Mouse (Mus musculus) yolk sac, embryonic 10.5 days (tissue): Measurements from ENCODE around the gene Zbtb17.
A peak's percentile ranks its signal among the peaks of the same experiment; 100 is the strongest.

ENCODE experiments used
- DNase-seq: peaks from one replicate; pipeline ENCODE4 v3.0.0-alpha.2; 2017; ENCODE audit warnings: low spot score

Gene Zbtb17

GRCm38 (mm10) chr4:141425484-141426479 is 18.7 kb upstream of the Zbtb17 start:
- DNase-seq: peak; percentile 47

GRCm38 (mm10) chr4:141426796-141427745 is 17.4 kb upstream of the Zbtb17 start:
- no peak for DNase-seq

- DNase-seq: no peak
These were observed 16.5 kb upstream of the Zbtb17 start for GRCm38 (mm10) chr4:141427921-141428320.

- no peak for DNase-seq
These were observed 15.1 kb upstream of the Zbtb17 start for GRCm38 (mm10) chr4:141429381-141429780.

- no peak for DNase-seq
These were observed 14.6 kb upstream of the Zbtb17 start for GRCm38 (mm10) chr4:141429847-141430246.

GRCm38 (mm10) chr4:141430997-141431396 is 13.5 kb upstream of the Zbtb17 start:
- DNase-seq: peak; percentile 32

GRCm38 (mm10) chr4:141432666-141433065 is 11.8 kb upstream of the Zbtb17 start:
- DNase-seq: no peak

GRCm38 (mm10) chr4:141433191-141433590 is 11.3 kb upstream of the Zbtb17 start:
- DNase-seq: no peak

- DNase-seq: no peak
These were observed 8.5 kb upstream of the Zbtb17 start, which contains the start of gene Srarp for GRCm38 (mm10) chr4:141435974-141436373. TSS of gene Srarp (minus strand) at chr4:141436105.

GRCm38 (mm10) chr4:141439083-141439803 is 5.2 kb upstream of the Zbtb17 start:
- DNase-seq: no peak

- DNase-seq: no peak
These were observed 3.6 kb upstream of the Zbtb17 start for GRCm38 (mm10) chr4:141440877-141441276.

GRCm38 (mm10) chr4:141443641-141444429 is 619 bp upstream of the Zbtb17 start:
- no peak for DNase-seq

- no peak for DNase-seq
These were observed 870 bp downstream of the Zbtb17 start for GRCm38 (mm10) chr4:141445328-141445720.

GRCm38 (mm10) chr4:141446211-141446610 is 1.8 kb downstream of the Zbtb17 start:
- DNase-seq: no peak

- DNase-seq: no peak
These were observed 6.8 kb downstream of the Zbtb17 start for GRCm38 (mm10) chr4:141451251-141451650.

GRCm38 (mm10) chr4:141451916-141452450 is 7.5 kb downstream of the Zbtb17 start:
- DNase-seq: no peak

- no peak for DNase-seq
These were observed 10.3 kb downstream of the Zbtb17 start for GRCm38 (mm10) chr4:141454581-141455350.

- no peak for DNase-seq
These were observed 11.1 kb downstream of the Zbtb17 start for GRCm38 (mm10) chr4:141455526-141455925.

- no peak for DNase-seq
These were observed 11.9 kb downstream of the Zbtb17 start for GRCm38 (mm10) chr4:141456193-141456938.
